Mouse (Mus musculus): ENCODE data around the gene Bcam. TPM values are rescaled to one million over a fixed set of nuclear protein-coding genes. Genes with fewer than 3 reads are reported as not detected.

Gene Bcam
- total and polyA plus RNA-seq, 2 experiments = 2.3 to 4.8 TPM

GRCm38 (mm10) chr7:19746426-19747201 lies 24.2 kb downstream of the Bcam start:
- H3K4me1 ChIP-seq (ENCODE audit: control insufficient read depth, insufficient read depth, low read length) = peaks cover 16% of the 10 kb centered on the region
- no peaks in the 10 kb centered on the region; the same call in 1 of the 2 replicates for H3K36me3 ChIP-seq (ENCODE audit: control insufficient read depth, insufficient read depth, low read length)
- no peak for DNase-seq (ENCODE audit: extremely low read depth, low read depth, low spot score)
- no peaks in the 10 kb centered on the region for H3K27me3 ChIP-seq (ENCODE audit: control insufficient read depth, insufficient read depth, low read length)
- H3K9ac ChIP-seq (ENCODE audit: low read depth, low read length) = no peak overlapping the region
- H3K27ac ChIP-seq (replicated peaks; ENCODE audit: insufficient read depth, low read depth, low read length) = peak overlapping the region; percentile 96
- peaks cover 14% of the 10 kb centered on the region; the same call in 1 of the 2 replicates for H3K79me2 ChIP-seq (ENCODE audit: control insufficient read depth, insufficient read depth, low read length)
- WGBS = 54% methylated on average over 6 of the region's 6 CpGs
- no peak for TF ChIP-seq POLR2A (IDR thresholded peaks at IDR 0.05; ENCODE audit: extremely low read depth, insufficient read depth, low read length)
- no peak for TF ChIP-seq CTCF (IDR thresholded peaks at IDR 0.05; ENCODE audit: low read depth, low read length)
- no peak overlapping the region for H3K4me3 ChIP-seq (ENCODE audit: insufficient read depth, low read depth, low read length)

GRCm38 (mm10) chr7:19745971-19746370 lies 24.8 kb downstream of the Bcam start:
- no peak overlapping the region for H3K4me3 ChIP-seq (ENCODE audit: insufficient read depth, low read depth, low read length)
- no peak for DNase-seq (ENCODE audit: extremely low read depth, low read depth, low spot score)
- H3K79me2 ChIP-seq (ENCODE audit: control insufficient read depth, insufficient read depth, low read length) = peaks cover 14% of the 10 kb centered on the region; the same call in 1 of the 2 replicates
- TF ChIP-seq POLR2A (IDR thresholded peaks at IDR 0.05; ENCODE audit: extremely low read depth, insufficient read depth, low read length) (no peak), CTCF (IDR thresholded peaks at IDR 0.05; ENCODE audit: low read depth, low read length) (no peak)
- no peak overlapping the region for H3K9ac ChIP-seq (ENCODE audit: low read depth, low read length)
- H3K4me1 ChIP-seq (ENCODE audit: control insufficient read depth, insufficient read depth, low read length) = peaks cover 16% of the 10 kb centered on the region
- no peak overlapping the region for H3K27ac ChIP-seq (replicated peaks; ENCODE audit: insufficient read depth, low read depth, low read length)
- H3K36me3 ChIP-seq (ENCODE audit: control insufficient read depth, insufficient read depth, low read length) = no peaks in the 10 kb centered on the region; the same call in 1 of the 2 replicates
- WGBS = 79% methylated on average over 8 of the region's 10 CpGs
- no peaks in the 10 kb centered on the region for H3K27me3 ChIP-seq (ENCODE audit: control insufficient read depth, insufficient read depth, low read length)

- H3K36me3 ChIP-seq (ENCODE audit: control insufficient read depth, insufficient read depth, low read length) = no peaks in the 10 kb centered on the region; the same call in 1 of the 2 replicates
- peak overlapping the region; percentile 35 for H3K27ac ChIP-seq (replicated peaks; ENCODE audit: insufficient read depth, low read depth, low read length)
- H3K4me3 ChIP-seq (ENCODE audit: insufficient read depth, low read depth, low read length) = no peak overlapping the region
- no peak overlapping the region for H3K9ac ChIP-seq (ENCODE audit: low read depth, low read length)
- 70% methylated on average over 14 of the region's 14 CpGs for WGBS
- H3K79me2 ChIP-seq (ENCODE audit: control insufficient read depth, insufficient read depth, low read length) = peaks cover 14% of the 10 kb centered on the region; the same call in 1 of the 2 replicates
- no peaks in the 10 kb centered on the region for H3K27me3 ChIP-seq (ENCODE audit: control insufficient read depth, insufficient read depth, low read length)
- TF ChIP-seq POLR2A (IDR thresholded peaks at IDR 0.05; ENCODE audit: extremely low read depth, insufficient read depth, low read length) = no peak
- TF ChIP-seq CTCF (IDR thresholded peaks at IDR 0.05; ENCODE audit: low read depth, low read length) = no peak
- DNase-seq (ENCODE audit: extremely low read depth, low read depth, low spot score) = no peak
- peaks cover 8% of the 10 kb centered on the region; the same call in 1 of the 2 replicates for H3K4me1 ChIP-seq (ENCODE audit: control insufficient read depth, insufficient read depth, low read length)
These were observed 26.0 kb downstream of the Bcam start for GRCm38 (mm10) chr7:19744590-19745385.

- peaks cover 8% of the 10 kb centered on the region; the same call in 1 of the 2 replicates for H3K4me1 ChIP-seq (ENCODE audit: control insufficient read depth, insufficient read depth, low read length)
These were observed 27.0 kb downstream of the Bcam start for GRCm38 (mm10) chr7:19743791-19744190.

GRCm38 (mm10) chr7:19742468-19742867 lies 28.3 kb downstream of the Bcam start:
- Histone ChIP-seq H3K79me2 (ENCODE audit: control insufficient read depth, insufficient read depth, low read length) (peaks cover 12% of the 10 kb centered on the region; the same call in 1 of the 2 replicates), H3K4me3 (ENCODE audit: insufficient read depth, low read depth, low read length) (no peak overlapping the region), H3K9ac (ENCODE audit: low read depth, low read length) (no peak overlapping the region), H3K4me1 (ENCODE audit: control insufficient read depth, insufficient read depth, low read length) (peaks cover 8% of the 10 kb centered on the region; the same call in 1 of the 2 replicates), H3K27me3 (ENCODE audit: control insufficient read depth, insufficient read depth, low read length) (no peaks in the 10 kb centered on the region), H3K36me3 (ENCODE audit: control insufficient read depth, insufficient read depth, low read length) (peaks cover 2% of the 10 kb centered on the region; the same call in 1 of the 2 replicates), H3K27ac (replicated peaks; ENCODE audit: insufficient read depth, low read depth, low read length) (no peak overlapping the region)
- no peak for DNase-seq (ENCODE audit: extremely low read depth, low read depth, low spot score)
- WGBS = 54% methylated on average over 5 of the region's 5 CpGs
- TF ChIP-seq POLR2A (IDR thresholded peaks at IDR 0.05; ENCODE audit: extremely low read depth, insufficient read depth, low read length) (no peak), CTCF (IDR thresholded peaks at IDR 0.05; ENCODE audit: low read depth, low read length) (no peak)

More at GRCm38 (mm10) chr7:19743791-19744190, 27.0 kb downstream of the Bcam start:
- H3K27ac ChIP-seq (replicated peaks; ENCODE audit: insufficient read depth, low read depth, low read length) = no peak overlapping the region
- H3K36me3 ChIP-seq (ENCODE audit: control insufficient read depth, insufficient read depth, low read length) = no peaks in the 10 kb centered on the region; the same call in 1 of the 2 replicates
- H3K27me3 ChIP-seq (ENCODE audit: control insufficient read depth, insufficient read depth, low read length) = no peaks in the 10 kb centered on the region
- no peak overlapping the region for H3K9ac ChIP-seq (ENCODE audit: low read depth, low read length)
- WGBS = 82% methylated on average over 6 of the region's 6 CpGs
- H3K79me2 ChIP-seq (ENCODE audit: control insufficient read depth, insufficient read depth, low read length) = peaks cover 10% of the 10 kb centered on the region; the same call in 1 of the 2 replicates
- TF ChIP-seq CTCF (IDR thresholded peaks at IDR 0.05; ENCODE audit: low read depth, low read length) = no peak
- TF ChIP-seq POLR2A (IDR thresholded peaks at IDR 0.05; ENCODE audit: extremely low read depth, insufficient read depth, low read length) = no peak
- DNase-seq (ENCODE audit: extremely low read depth, low read depth, low spot score) = no peak
- H3K4me3 ChIP-seq (ENCODE audit: insufficient read depth, low read depth, low read length) = no peak overlapping the region
